Mouse (Mus musculus) lung, embryonic 14.5 days (tissue): ENCODE results near the gene Cnot9. TPM values are rescaled to one million over a fixed set of nuclear protein-coding genes. Genes with fewer than 3 reads are reported as not detected.
A peak's percentile ranks its signal among the peaks of the same experiment; 100 is the strongest.
"Not testable (repeated sequence)": the region's sequence is repeated elsewhere in the genome, so short reads cannot be mapped to it uniquely, and the experiment has no call there.

Experiments used
- ATAC-seq: fragments of 200-750 bp; cut with Nextera tagmentation; 2 replicates; pipeline ENCODE4 v1.8.0; 2017; ENCODE audit warnings: mild to moderate bottlenecking, moderate TSS enrichment, moderate library complexity; ENCODE audit not compliant: insufficient read depth
- DNase-seq: peaks from one replicate; pipeline ENCODE4 v3.0.0-alpha.2; 2015
- H3K27ac ChIP-seq: fragments of 300-500 bp; sonication (generic); 2 replicates; pipeline ENCODE4 v1.5.1; 2014; ENCODE audit warnings: low read depth, mild to moderate bottlenecking, moderate library complexity
- H3K27me3 ChIP-seq: fragments of 300-500 bp; sonication (generic); 2 replicates; pipeline ENCODE4 v1.6.1; 2014; ENCODE audit warnings: low read length, control low read depth; ENCODE audit not compliant: insufficient read depth
- H3K36me3 ChIP-seq: fragments of 300-500 bp; sonication (generic); 2 replicates; pipeline ENCODE4 v1.6.1; 2014; ENCODE audit warnings: control low read depth; ENCODE audit not compliant: insufficient read depth
- H3K4me1 ChIP-seq: fragments of 300-500 bp; sonication (generic); 2 replicates; pipeline ENCODE4 v1.6.1; 2014; ENCODE audit warnings: antibody characterized with exemption, control low read depth; ENCODE audit not compliant: insufficient read depth
- H3K4me2 ChIP-seq: fragments of 300-500 bp; sonication (generic); 2 replicates; pipeline ENCODE4 v1.6.1; 2014; ENCODE audit warnings: mild to moderate bottlenecking
- H3K4me3 ChIP-seq: fragments of 300-500 bp; sonication (generic); 2 replicates; pipeline ENCODE4 v1.5.1; 2014; ENCODE audit warnings: low read depth, low read length
- H3K9ac ChIP-seq: fragments of 300-500 bp; sonication (generic); 2 replicates; pipeline ENCODE4 v1.6.1; 2014
- H3K9me3 ChIP-seq: fragments of 300-500 bp; sonication (generic); 2 replicates; pipeline ENCODE4 v1.6.1; 2016; ENCODE audit warnings: low read depth, low read length, control low read depth
- CTCF ChIP-seq: IDR thresholded peaks from 2 replicates; pipeline ENCODE4 v1.5.1; 2016; ENCODE audit warnings: antibody characterized with exemption, low read depth
- WGBS: fragments of 180-500 bp; shearing (Covaris S2); extraction: QIAGEN DNeasy Blood & Tissue Kit; methylation state at CpG from one replicate; pipeline ENCODE4 v1.1.7; 2014; 5-methylcytosine and 5-hydroxymethylcytosine counted together
- polyA plus RNA-seq: library from polyadenylated mRNA; unstranded; fragments of >200 nt; fragmentation: Nextera tagmentation; extraction: Ambion mirVana; gene quantifications from 2 replicates; pipeline ENCODE4 v1.2.1, GENCODE M21; 2014

The Cnot9 gene
- polyA plus RNA-seq, 1 experiment from 2014 or later = 85.4 TPM

DNA sequence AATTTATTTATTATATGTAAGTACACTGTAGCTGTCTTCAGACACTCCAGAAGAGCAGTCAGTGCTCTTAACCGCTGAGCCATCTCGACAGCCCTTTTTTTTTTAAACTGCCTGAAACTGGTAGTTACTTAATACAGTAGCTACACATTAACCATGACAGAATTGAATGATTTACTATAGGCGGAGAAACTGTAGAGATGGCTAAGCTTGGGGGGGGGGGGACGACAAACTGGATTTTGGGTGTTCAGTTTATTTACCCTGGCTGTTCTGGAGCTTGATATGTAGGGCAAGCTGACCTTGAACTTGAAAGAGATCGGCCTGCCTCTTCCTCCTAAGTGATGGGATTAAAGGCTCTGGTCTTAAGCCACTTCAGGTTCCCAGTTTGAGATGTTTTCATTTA is 5.4 kb downstream of the Cnot9 start:
- Histone ChIP-seq H3K9ac (no peak overlapping the region), H3K9me3 (no peaks in the 10 kb centered on the region), H3K4me1 (peaks cover 9% of the 10 kb centered on the region), H3K4me2 (no peak overlapping the region), H3K27me3 (no peaks in the 10 kb centered on the region), H3K27ac (no peak overlapping the region), H3K36me3 (peaks cover 18% of the 10 kb centered on the region; the same call in 1 of the 2 replicates), H3K4me3 (no peak overlapping the region)
- WGBS = 93% methylated on average over 5 of the region's 5 CpGs
- no peak for DNase-seq
- ATAC-seq = no peak
- TF ChIP-seq CTCF = no peak

DNA sequence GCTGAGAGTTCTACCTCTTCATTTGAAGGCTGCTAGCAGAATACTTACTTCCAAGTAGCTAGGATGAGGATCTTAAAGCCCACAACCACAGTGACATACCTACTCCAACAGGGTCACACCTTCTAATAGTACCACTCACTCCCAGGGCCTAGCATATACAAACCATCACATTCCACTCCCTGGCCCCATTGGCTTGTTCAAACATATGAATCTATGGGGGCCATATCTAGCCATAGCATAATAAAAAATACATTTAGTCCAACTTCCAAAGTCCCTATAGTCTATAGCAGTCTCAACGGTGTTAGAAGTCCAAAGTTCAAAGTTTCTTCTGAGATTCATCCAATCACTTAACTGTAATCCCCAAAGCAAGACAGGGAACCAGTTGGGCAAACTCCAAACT is 7.1 kb downstream of the Cnot9 start:
- DNase-seq, H3K4me3 ChIP-seq, H3K9me3 ChIP-seq, H3K27me3 ChIP-seq, H3K9ac ChIP-seq, H3K4me2 ChIP-seq, ATAC-seq, H3K27ac ChIP-seq, H3K4me1 ChIP-seq: not testable (repeated sequence)
- WGBS = 89% methylated on average over 1 of the region's 1 CpGs
- peaks cover 23% of the 10 kb centered on the region for H3K36me3 ChIP-seq

DNA sequence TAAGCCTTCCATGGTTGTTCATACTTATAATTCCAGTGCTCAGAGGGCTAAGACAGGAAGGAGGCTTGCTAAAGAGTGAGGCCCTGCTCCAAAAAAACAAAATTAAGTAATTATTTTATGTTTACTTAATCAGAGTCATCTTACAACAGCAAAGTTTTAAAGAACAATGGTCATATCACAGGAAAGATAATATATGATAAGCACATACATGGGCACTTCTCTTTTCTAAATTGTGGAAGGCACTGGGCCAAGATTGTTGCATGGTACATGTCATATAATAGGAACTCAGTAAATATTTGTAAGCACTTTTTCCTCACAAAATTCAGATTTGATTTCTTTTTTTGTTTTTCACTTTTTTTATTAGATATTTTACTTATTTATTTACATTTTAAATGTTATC is 14.0 kb downstream of the Cnot9 start:
- no peak for TF ChIP-seq CTCF
- ATAC-seq = no peak
- peaks cover 67% of the 10 kb centered on the region for H3K36me3 ChIP-seq
- no peaks in the 10 kb centered on the region for H3K4me1 ChIP-seq
- H3K4me3 ChIP-seq = no peak overlapping the region
- H3K9ac ChIP-seq = no peak overlapping the region
- H3K4me2 ChIP-seq = no peak overlapping the region
- H3K27ac ChIP-seq = no peak overlapping the region
- no peak for DNase-seq
- H3K27me3 ChIP-seq = no peaks in the 10 kb centered on the region
- H3K9me3 ChIP-seq = no peaks in the 10 kb centered on the region

DNA sequence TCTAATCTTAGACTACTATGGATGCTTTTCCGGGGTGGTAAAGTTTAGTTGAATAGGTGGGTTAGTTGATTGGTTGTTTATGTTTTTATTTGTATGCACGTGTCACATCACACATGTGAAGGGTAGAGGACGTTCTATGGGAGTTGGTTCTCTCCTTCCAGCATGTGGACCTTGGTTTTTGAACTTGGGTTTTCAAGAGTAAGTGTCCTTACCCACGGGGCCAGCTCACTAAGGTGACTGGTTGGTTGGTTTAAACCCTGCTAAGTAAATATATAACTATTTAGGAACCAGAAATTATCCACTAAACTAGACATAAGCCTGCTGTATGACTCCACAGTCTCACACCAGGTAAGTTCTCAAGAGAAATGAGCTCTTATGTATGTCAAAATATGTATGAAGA is 18.9 kb downstream of the Cnot9 start:
- ATAC-seq (no peak), DNase-seq (no peak)
- no peak overlapping the region for H3K9ac ChIP-seq
- no peak overlapping the region for H3K27ac ChIP-seq
- no peaks in the 10 kb centered on the region for H3K4me1 ChIP-seq
- no peaks in the 10 kb centered on the region for H3K9me3 ChIP-seq
- no peak overlapping the region for H3K4me2 ChIP-seq
- no peak for TF ChIP-seq CTCF
- H3K36me3 ChIP-seq = peaks cover 93% of the 10 kb centered on the region
- H3K27me3 ChIP-seq = no peaks in the 10 kb centered on the region
- no peak overlapping the region for H3K4me3 ChIP-seq
- WGBS = 89% methylated on average over 4 of the region's 4 CpGs

DNA sequence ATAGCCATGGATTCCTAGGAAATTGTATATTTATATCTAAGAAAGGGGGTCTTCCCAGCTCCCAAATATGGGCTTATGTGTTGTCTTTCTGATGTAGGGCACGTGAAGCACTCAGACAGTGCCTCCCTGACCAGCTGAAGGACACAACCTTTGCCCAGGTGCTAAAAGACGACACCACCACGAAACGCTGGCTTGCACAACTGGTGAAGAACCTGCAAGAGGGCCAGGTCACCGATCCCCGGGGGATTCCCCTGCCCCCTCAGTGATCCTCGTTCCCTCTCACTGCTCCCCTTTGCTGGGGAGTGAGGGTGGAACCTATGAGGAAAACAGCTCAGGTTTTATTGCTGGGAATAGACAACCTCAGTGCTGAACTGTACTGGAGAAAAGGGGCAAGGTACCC is 22.7 kb downstream of the Cnot9 start:
- Histone ChIP-seq H3K4me1 (no peaks in the 10 kb centered on the region), H3K9me3 (no peaks in the 10 kb centered on the region), H3K4me3 (no peak overlapping the region), H3K9ac (no peak overlapping the region), H3K4me2 (no peak overlapping the region), H3K27ac (no peak overlapping the region), H3K36me3 (peaks cover 94% of the 10 kb centered on the region), H3K27me3 (no peaks in the 10 kb centered on the region)
- TF ChIP-seq CTCF = no peak
- DNase-seq = no peak
- 88% methylated on average over 7 of the region's 7 CpGs for WGBS
- ATAC-seq = no peak

DNA sequence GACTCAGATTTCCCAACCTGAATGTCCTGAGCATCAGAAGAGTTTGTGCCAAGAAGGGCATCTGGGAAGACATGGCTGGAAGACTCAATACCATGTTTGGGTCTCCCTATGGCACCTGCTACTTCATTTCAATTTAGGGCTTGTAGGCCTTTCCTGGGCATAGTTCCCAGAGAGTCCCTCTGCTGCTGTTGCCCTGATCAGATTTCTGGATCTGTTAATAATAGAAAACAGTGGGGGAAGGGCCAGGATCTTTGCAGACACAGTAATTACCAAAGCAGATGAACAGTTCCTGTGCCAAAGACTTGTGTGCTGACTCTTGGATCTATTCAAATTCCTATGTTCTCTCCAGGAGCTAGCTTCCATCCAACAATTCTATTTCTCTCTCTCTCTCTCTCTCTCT is 32.8 kb downstream of the Cnot9 start:
- ATAC-seq = no peak
- Histone ChIP-seq H3K4me2 (no peak overlapping the region), H3K36me3 (no peaks in the 10 kb centered on the region), H3K9me3 (no peaks in the 10 kb centered on the region), H3K27ac (no peak overlapping the region), H3K27me3 (no peaks in the 10 kb centered on the region), H3K4me3 (no peak overlapping the region), H3K4me1 (no peaks in the 10 kb centered on the region), H3K9ac (no peak overlapping the region)
- no peak for DNase-seq
- no peak for TF ChIP-seq CTCF

DNA sequence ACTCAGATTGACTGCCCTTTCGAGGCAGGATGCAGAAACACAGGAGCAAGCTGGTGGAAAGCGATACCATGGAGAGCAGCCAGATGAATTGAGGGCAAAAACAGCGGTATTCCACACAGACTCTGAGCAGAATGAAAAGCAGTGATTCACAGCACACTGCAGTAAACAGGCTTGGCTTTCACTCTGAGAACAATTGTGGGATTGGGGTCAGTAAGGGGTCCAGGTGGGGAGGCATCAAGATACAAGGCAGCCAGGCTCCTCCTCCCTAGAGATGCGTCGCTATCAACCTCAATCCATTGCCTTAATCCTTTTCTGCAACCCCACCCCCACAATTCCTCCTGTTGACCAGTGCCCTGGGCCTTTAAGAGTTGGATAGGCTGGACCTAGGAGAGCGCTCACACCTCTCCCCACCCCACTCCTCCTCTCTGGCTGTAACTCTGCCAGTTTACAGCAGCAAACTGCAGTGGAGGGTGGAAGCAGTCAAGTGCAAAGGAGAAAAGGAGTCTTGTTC is 36.6 kb downstream of the Cnot9 start, which contains the start of gene Plcd4:
TSS of gene Plcd4 (plus strand) at position 438 of the 511 bp plus-strand sequence.
- no peak within 1 kb of the TSS for H3K4me3 ChIP-seq
- H3K27ac ChIP-seq = no peak within 1 kb of the TSS
- H3K9ac ChIP-seq = no peak within 1 kb of the TSS
- H3K36me3 ChIP-seq = no peaks in the 10 kb centered on the region
- WGBS = 7% methylated on average over 6 of the region's 6 CpGs
- no peaks in the 10 kb centered on the region for H3K9me3 ChIP-seq
- H3K4me1 ChIP-seq = no peaks in the 10 kb centered on the region
- TF ChIP-seq CTCF = no peak
- ATAC-seq (no peak), DNase-seq (peak; percentile 26)
- no peak within 1 kb of the TSS for H3K4me2 ChIP-seq
- H3K27me3 ChIP-seq = no peaks in the 10 kb centered on the region

DNA sequence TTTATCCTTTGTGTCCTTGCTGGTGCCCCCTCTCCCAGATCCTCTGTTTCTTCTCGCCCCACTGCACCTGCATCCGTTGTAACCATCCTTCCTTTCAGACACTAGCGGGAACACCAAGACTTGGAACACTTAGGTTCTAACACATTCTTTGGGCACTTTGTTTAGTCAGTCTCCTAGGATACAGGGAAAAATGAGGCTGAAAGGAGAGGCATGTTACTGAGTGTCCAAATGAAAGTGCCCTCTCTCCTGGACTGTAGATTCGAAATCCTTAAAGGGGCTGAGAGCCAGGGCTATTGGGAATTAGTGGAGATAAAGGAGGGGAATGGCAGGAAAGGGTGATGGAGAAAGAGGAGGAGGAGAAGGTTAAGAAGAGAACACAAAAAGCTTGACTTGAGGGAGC is 38.3 kb downstream of the Cnot9 start, which contains the start of gene Usp37:
TSS of gene Usp37 (minus strand) at position 101 of the 400 bp plus-strand sequence.
- H3K9me3 ChIP-seq = no peaks in the 10 kb centered on the region
- no peak within 1 kb of the TSS for H3K4me2 ChIP-seq
- no peaks in the 10 kb centered on the region for H3K36me3 ChIP-seq
- DNase-seq (no peak), ATAC-seq (no peak)
- no peaks in the 10 kb centered on the region for H3K4me1 ChIP-seq
- TF ChIP-seq CTCF = no peak
- no peak within 1 kb of the TSS for H3K27ac ChIP-seq
- H3K4me3 ChIP-seq = no peak within 1 kb of the TSS
- WGBS = 70% methylated on average over 4 of the region's 4 CpGs
- H3K9ac ChIP-seq = no peak within 1 kb of the TSS
- no peaks in the 10 kb centered on the region for H3K27me3 ChIP-seq
